Mouse (Mus musculus) liver, postnatal 0 days (tissue): ENCODE data around the gene Htt.

Experiments used
- CTCF ChIP-seq: sonication (generic); IDR thresholded peaks from 2 replicates; pipeline ENCODE4 v1.5.1; 2016; ENCODE audit warnings: antibody characterized with exemption, low read depth
- EP300 ChIP-seq: IDR thresholded peaks from 2 replicates; pipeline ENCODE4 v1.6.1; 2016; ENCODE audit warnings: antibody characterized with exemption, low read depth, mild to moderate bottlenecking

DNA sequence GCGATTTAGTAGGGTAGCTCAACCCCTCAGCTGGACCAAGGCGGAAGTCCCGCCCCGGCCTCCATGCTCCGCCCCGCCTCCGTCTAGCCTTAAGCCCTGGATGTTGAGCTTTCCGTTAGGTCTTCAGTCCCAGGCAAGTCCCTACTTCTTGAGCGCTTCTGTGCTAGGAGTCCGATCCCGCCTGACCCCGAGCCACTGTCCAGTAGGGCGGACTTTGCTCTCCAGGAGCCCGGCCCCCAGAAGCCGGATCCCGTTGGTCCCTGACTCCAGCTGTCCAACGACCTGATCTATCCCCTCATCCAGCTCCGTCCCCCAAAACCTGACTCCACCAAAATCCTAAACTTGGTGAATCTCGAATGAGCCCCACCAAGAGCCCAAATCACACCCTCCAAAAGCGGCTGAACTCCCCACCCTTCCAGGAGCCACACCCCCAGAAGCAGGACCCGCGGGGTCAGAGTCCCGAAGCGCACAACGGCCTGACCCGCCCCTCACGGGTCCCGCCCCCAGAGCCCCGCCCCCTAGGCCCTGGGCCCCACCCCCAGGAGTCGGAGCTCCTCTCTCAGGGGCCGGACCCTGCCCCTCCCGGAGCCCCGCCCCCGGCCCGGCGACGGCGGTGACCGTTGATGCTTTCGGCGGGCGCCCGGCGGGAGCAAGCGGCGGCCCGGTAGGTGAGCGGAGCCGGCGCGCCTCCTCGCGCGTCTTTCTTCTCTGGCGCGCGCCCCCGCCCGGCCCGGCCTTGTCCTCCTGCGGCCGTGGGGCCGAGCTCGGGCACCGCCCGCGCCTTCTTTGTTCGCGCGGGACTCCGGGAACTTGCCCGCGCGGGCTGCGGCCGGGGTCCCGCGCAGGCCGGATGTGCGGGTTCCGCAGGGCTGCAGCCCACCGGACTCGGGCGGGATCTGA is 187.6 kb downstream of the Htt start, which contains the start of gene Rgs12:
- TF ChIP-seq CTCF = no peak
- no peak for TF ChIP-seq EP300
